In genomic region chr5:107017544-107017943, GRCm38 (mm10) we compare ENCODE assay signal across 12 mouse cellular contexts. TPM values are rescaled to one million over a fixed set of nuclear protein-coding genes. Genes with fewer than 3 reads are reported as not detected.
DNase-seq lines count a peak whose midpoint lies in the region; ATAC-seq lines count a peak whose summit lies in the region.
"Had no signal": no experiment of that assay in that cellular context is flagged by ENCODE, and none has a peak within 500 bp of the region (broad histone marks: within the 10 kb centered on the region; RNA-seq: fewer than 3 reads in every experiment).

No protein-coding gene starts in this region.

- no peak overlapping the region for H3K27ac ChIP-seq in midbrain, embryonic 11.5 days (ENCODE audit: low read depth, low read length)
- no peak overlapping the region for H3K27ac ChIP-seq in midbrain, embryonic 10.5 days (replicated peaks)
- H3K27ac ChIP-seq: left cerebral cortex, adult 2 months; lung, embryonic 15.5 days had no signal

- peak; percentile 78 for DNase-seq in heart, adult 11 months
- DNase-seq in heart, postnatal 25 days (ENCODE audit: low spot score): no peak
- DNase-seq in midbrain, embryonic 11.5 days (ENCODE audit: low spot score, missing footprints): peak; percentile 75
- no peak for DNase-seq in midbrain, embryonic 10.5 days (ENCODE audit: low spot score)
- DNase-seq in ZHBTc4 (ENCODE audit: low read depth, low spot score): peak; percentile 72
- peak; percentile 41 for DNase-seq in naive thymus-derived CD4-positive, alpha-beta T cell, adult 2 months (ENCODE audit: low read depth)
- no peak for DNase-seq in layer of hippocampus, adult 18-20 months (ENCODE audit: low spot score in 2 of 2)
- DNase-seq in urinary bladder, postnatal 25 days (ENCODE audit: low spot score): no peak
- DNase-seq: cerebellum, postnatal 36 days had no signal

- H3K36me3 ChIP-seq in midbrain, embryonic 11.5 days (ENCODE audit: control insufficient read depth, insufficient read depth, low read length): no peaks in the 10 kb centered on the region
- H3K36me3 ChIP-seq in midbrain, embryonic 10.5 days: no peaks in the 10 kb centered on the region
- H3K36me3 ChIP-seq: G1E; lung, embryonic 15.5 days had no signal

- no peaks in the 10 kb centered on the region for H3K27me3 ChIP-seq in midbrain, embryonic 11.5 days (ENCODE audit: control insufficient read depth, insufficient read depth, low read length)
- no peaks in the 10 kb centered on the region; the same call in 1 of the 2 replicates for H3K27me3 ChIP-seq in midbrain, embryonic 10.5 days (ENCODE audit: low read depth, poor library complexity, severe bottlenecking)
- H3K27me3 ChIP-seq: lung, embryonic 15.5 days had no signal

- no peaks in the 10 kb centered on the region for H3K9me3 ChIP-seq in midbrain, embryonic 11.5 days (ENCODE audit: control insufficient read depth, low read length)
- H3K9me3 ChIP-seq in midbrain, embryonic 10.5 days (replicated peaks): no peaks in the 10 kb centered on the region
- H3K9me3 ChIP-seq: G1E; lung, embryonic 15.5 days had no signal

- H3K4me2 ChIP-seq in midbrain, embryonic 11.5 days: no peak overlapping the region
- H3K4me2 ChIP-seq: lung, embryonic 15.5 days had no signal

- no peak overlapping the region for H3K4me3 ChIP-seq in midbrain, embryonic 11.5 days (ENCODE audit: low read depth, low read length)
- H3K4me3 ChIP-seq in midbrain, embryonic 10.5 days: no peak overlapping the region
- H3K4me3 ChIP-seq: left cerebral cortex, adult 2 months; lung, embryonic 15.5 days had no signal

- H3K4me1 ChIP-seq in midbrain, embryonic 11.5 days (ENCODE audit: control insufficient read depth, insufficient read depth, low read length): peaks cover 2% of the 10 kb centered on the region; the same call in 1 of the 2 replicates
- H3K4me1 ChIP-seq in midbrain, embryonic 10.5 days: peaks cover 33% of the 10 kb centered on the region

- ATAC-seq in midbrain, embryonic 11.5 days (ENCODE audit: low FRiP score): no peak

- intact Hi-C loops in heart, postnatal 25 days (cut with DNase I): loop anchor here (5.0 kb wide), 1 partner anchor 80 kb away; no protein-coding TSS in a partner anchor

- WGBS in midbrain, embryonic 11.5 days: 70% methylated on average over 2 of the region's 2 CpGs
- 64% methylated on average over 2 of the region's 2 CpGs for whole genome bisulfite sequencing in midbrain, embryonic 10.5 days

- no peak overlapping the region for H3K9ac ChIP-seq in midbrain, embryonic 11.5 days (ENCODE audit: low read length)
- H3K9ac ChIP-seq: lung, embryonic 15.5 days had no signal

RNA-seq across cellular contexts. Expression of gene Cdc7, which starts 53.4 kb away (rescaled TPM):
- total RNA-seq in heart, postnatal 25 days (2021): 1 to 10 TPM in 1 of 2 experiments, under 1 TPM in 1; 0.65 to 1.2 TPM
- 58.7 and 61.6 TPM in 2 replicates for polyA plus RNA-seq in midbrain, embryonic 11.5 days (2014; fragmentation: Nextera tagmentation; extraction: Ambion mirVana)
- 59.3 and 63.5 TPM in 2 replicates for polyA plus RNA-seq in midbrain, embryonic 10.5 days (2016; fragmentation: Nextera tagmentation; extraction: Ambion mirVana)
- total RNA-seq in layer of hippocampus, adult 18-20 months (2021): 10 to 100 TPM; 13.5 to 17.3 TPM

Comparison
In these comparisons a context has a peak if more than half of its experiments do, and no peak if none do; other contexts are left out.
1. DNase-seq: peak in heart, adult 11 months (single experiment), midbrain, embryonic 11.5 days (single experiment), ZHBTc4 (single experiment) and naive thymus-derived CD4-positive, alpha-beta T cell, adult 2 months (single experiment); none in heart, postnatal 25 days (single experiment), midbrain, embryonic 10.5 days (single experiment), layer of hippocampus, adult 18-20 months (0 of 2) and urinary bladder, postnatal 25 days (single experiment).
2. RNA of gene Cdc7, which starts 53.4 kb away (total RNA-seq): 13.5 to 17.3 TPM in layer of hippocampus, adult 18-20 months; 0.65 to 1.2 TPM in heart, postnatal 25 days; every median in the first group is over 4 times any median in the second.